Mouse (Mus musculus): ENCODE results near the gene Rdh7. TPM values are rescaled to one million over a fixed set of nuclear protein-coding genes. Genes with fewer than 3 reads are reported as not detected.
A peak's percentile ranks its signal among the peaks of the same experiment; 100 is the strongest.

Gene Rdh7
- not detected in 2 replicates for polyA plus RNA-seq (2012; rRNA removed)

DNA sequence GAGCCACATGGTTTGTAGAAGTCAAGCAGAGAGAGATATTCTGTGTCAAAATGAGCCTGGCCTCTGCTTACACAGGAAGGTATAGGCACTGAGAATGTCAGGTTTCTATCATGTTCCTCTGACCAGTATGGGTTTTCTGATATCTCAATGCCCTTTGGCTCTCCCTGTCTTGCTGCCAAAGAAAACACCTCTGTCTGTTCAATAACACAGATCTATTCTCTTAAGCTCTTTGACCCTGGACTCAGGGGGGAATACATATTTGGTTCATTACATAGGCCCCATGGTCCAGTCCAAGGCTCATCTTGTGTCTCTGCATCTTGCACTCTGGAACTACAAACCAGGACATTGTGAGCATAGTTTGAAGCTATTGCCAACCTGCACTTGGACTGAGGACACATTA, at the start of gene Rdh7:
TSS of gene Rdh7 (minus strand) at position 213 of the 400 bp plus-strand sequence.
- H3K27ac ChIP-seq (ENCODE audit: insufficient read depth, low read length): no peak within 1 kb of the TSS
- no peak within 1 kb of the TSS for H3K4me3 ChIP-seq (replicated peaks; ENCODE audit: insufficient read depth, low read depth, low read length)
- no peaks in the 10 kb centered on the region for H3K27me3 ChIP-seq (ENCODE audit: control insufficient read depth, insufficient read depth, low read length)
- no peak for TF ChIP-seq CTCF (IDR thresholded peaks at IDR 0.05; ENCODE audit: borderline replicate concordance, insufficient read depth, low read depth, low read length)
- no peak for TF ChIP-seq POLR2A (IDR thresholded peaks at IDR 0.05; ENCODE audit: borderline replicate concordance, insufficient read depth, low read length)
- no peak for DNase-seq
- H3K4me1 ChIP-seq (ENCODE audit: control insufficient read depth, insufficient read depth, low read length): no peaks in the 10 kb centered on the region

DNA sequence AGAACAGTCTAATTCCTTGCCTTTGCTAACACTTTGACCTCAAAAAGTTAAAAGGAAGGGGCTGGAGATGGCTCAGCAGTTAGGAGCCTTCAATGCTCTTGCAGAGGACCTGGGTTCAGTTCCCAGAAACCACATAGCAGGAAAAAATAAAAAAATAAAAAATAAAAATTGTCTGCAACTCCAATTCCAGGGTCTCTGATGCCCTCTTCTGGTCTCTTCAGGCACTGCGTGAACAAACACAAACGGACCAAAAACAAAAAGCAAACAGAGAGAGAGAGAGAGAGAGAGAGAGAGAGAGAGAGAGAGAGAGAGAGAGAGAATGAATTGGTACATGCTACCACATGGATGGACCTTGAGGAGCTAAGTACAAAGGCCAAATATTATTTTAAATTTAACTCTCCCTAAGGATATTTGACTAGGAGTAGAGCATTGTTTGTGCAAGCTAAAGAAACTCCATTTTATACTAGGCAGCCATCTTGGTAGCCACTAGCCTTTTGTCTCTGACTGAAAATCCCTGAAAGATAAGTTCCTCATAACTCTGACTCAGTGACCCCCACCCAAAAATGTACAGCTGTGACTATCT, 48.9 kb upstream of the Rdh7 start:
- H3K27ac ChIP-seq (ENCODE audit: insufficient read depth, low read length): no peak overlapping the region
- H3K4me3 ChIP-seq (replicated peaks; ENCODE audit: insufficient read depth, low read depth, low read length): no peak overlapping the region
- H3K4me1 ChIP-seq (ENCODE audit: control insufficient read depth, insufficient read depth, low read length): no peaks in the 10 kb centered on the region
- TF ChIP-seq POLR2A (IDR thresholded peaks at IDR 0.05; ENCODE audit: borderline replicate concordance, insufficient read depth, low read length) (no peak), CTCF (IDR thresholded peaks at IDR 0.05; ENCODE audit: borderline replicate concordance, insufficient read depth, low read depth, low read length) (peak; percentile 42; the same call in 1 of the 2 replicates)
- no peaks in the 10 kb centered on the region for H3K27me3 ChIP-seq (ENCODE audit: control insufficient read depth, insufficient read depth, low read length)
- whole genome bisulfite sequencing: 5% methylated on average over 2 of the region's 2 CpGs
- DNase-seq: peak; percentile 55 to 70

DNA sequence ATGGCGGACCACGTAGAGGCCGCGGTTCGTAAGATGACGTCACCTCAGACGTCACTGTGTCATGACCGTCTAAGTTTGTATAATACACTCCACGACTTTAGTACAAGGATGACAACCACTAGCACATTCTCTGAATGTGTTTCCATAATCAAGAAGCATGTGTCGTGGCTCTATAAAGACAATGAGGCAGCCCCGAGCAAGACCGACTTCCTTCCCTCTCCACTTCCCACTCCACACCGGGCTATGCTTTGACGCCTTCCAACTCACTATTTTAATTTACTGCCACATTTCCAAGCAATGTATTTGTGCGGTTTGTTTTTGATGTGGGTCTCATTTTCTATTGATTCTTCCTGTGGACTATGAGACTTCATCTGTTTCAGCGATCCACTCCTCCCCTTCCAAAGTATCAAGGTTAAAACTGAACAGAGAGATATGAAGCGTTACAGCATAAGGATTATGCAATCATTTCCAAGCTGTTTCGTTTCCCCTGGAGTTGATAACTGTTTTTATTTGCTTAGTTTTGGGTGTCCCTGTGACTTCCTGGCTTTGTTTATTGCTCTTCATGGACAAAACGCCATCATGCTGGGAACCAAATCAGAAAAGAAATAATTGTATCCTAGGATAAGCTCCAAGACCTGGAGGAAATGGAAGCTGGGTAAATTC, 48.3 kb upstream of the Rdh7 start:
- WGBS: 83% methylated on average over 19 of the region's 19 CpGs
- no peak for TF ChIP-seq POLR2A (IDR thresholded peaks at IDR 0.05; ENCODE audit: borderline replicate concordance, insufficient read depth, low read length)
- TF ChIP-seq CTCF (IDR thresholded peaks at IDR 0.05; ENCODE audit: borderline replicate concordance, insufficient read depth, low read depth, low read length): no peak

DNA sequence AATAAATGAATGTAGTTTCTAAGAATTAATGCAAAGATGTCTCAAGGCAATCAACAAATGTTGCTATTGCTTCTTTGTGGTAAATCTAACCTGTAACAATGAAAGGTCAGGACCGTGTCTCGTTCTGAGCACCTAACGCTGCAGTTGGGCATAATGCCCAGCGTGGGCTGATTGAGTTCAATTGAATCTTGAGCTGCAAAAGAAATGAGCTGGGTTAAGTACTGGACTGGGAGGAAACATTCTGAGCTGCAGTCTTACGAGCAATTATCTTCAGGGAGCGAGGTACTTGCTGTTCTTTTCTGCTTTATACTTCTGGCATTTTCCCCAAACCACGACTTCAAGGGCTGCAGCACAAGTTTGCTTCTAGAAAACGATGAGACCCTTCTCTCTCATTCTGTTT, 47.7 kb upstream of the Rdh7 start:
- Histone ChIP-seq H3K4me1 (ENCODE audit: control insufficient read depth, insufficient read depth, low read length) (no peaks in the 10 kb centered on the region), H3K27me3 (ENCODE audit: control insufficient read depth, insufficient read depth, low read length) (no peaks in the 10 kb centered on the region), H3K4me3 (replicated peaks; ENCODE audit: insufficient read depth, low read depth, low read length) (no peak overlapping the region), H3K27ac (ENCODE audit: insufficient read depth, low read length) (no peak overlapping the region)
- no peak for DNase-seq
- TF ChIP-seq POLR2A (IDR thresholded peaks at IDR 0.05; ENCODE audit: borderline replicate concordance, insufficient read depth, low read length): no peak
- no peak for TF ChIP-seq CTCF (IDR thresholded peaks at IDR 0.05; ENCODE audit: borderline replicate concordance, insufficient read depth, low read depth, low read length)
- 69% methylated on average over 8 of the region's 8 CpGs for WGBS

More for the DNA sequence above, 48.3 kb upstream of the Rdh7 start:
- H3K27ac ChIP-seq (ENCODE audit: insufficient read depth, low read length): no peak overlapping the region
- H3K4me1 ChIP-seq (ENCODE audit: control insufficient read depth, insufficient read depth, low read length): no peaks in the 10 kb centered on the region
- H3K27me3 ChIP-seq (ENCODE audit: control insufficient read depth, insufficient read depth, low read length): no peaks in the 10 kb centered on the region
- no peak for DNase-seq
- H3K4me3 ChIP-seq (replicated peaks; ENCODE audit: insufficient read depth, low read depth, low read length): no peak overlapping the region

DNA sequence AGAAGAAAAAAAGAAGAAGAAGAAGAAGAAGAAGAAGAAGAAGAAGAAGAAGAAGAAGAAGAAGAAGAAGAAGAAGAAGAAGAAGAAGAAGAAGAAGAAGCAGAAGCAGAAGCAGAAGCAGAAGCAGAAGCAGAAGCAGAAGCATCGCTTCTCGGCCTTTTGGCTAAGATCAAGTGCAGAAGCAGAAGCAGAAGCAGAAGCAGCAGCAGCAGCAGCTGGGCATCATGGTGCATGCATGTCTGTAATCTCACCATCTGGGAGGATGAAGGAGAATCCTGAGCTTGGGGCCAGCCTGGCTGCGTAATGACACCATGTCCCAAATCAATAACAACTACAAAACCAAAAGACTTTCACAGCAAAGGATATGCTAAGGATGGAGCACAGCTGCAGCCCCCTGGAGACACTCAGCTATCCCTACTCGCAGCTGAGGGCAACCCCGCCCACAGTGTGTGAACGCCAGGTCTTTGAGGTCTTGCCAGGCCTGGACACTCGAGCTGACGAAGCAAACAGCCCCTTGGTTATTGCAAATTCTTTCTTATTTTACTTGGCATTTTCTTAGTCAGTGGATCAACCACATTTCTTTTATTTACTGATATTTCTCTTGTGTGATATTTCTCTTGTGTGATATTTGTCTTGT, 43.8 kb upstream of the Rdh7 start:
- DNase-seq: no peak
- TF ChIP-seq POLR2A (IDR thresholded peaks at IDR 0.05; ENCODE audit: borderline replicate concordance, insufficient read depth, low read length) (no peak), CTCF (IDR thresholded peaks at IDR 0.05; ENCODE audit: borderline replicate concordance, insufficient read depth, low read depth, low read length) (no peak)

DNA sequence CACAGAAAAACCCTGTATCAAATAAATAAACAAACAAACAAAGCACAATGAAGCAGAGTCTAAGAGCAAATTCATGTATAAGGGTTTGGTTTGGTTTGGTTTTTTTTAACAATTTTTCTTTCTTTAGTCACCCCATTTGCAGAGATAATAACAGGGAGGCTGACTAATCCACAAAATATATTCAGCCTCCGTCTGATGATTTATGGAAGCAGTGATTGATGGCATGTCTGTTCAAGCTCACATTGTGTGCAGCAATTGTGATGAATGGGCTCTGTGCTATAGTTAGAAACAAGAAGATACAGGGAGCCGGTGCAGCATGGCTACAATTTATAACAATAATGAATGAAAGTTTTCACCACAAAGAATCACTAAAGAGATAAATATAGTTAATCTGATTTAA, 39.1 kb upstream of the Rdh7 start:
- DNase-seq: no peak
- H3K4me1 ChIP-seq (ENCODE audit: control insufficient read depth, insufficient read depth, low read length): no peaks in the 10 kb centered on the region
- TF ChIP-seq CTCF (IDR thresholded peaks at IDR 0.05; ENCODE audit: borderline replicate concordance, insufficient read depth, low read depth, low read length) (no peak), POLR2A (IDR thresholded peaks at IDR 0.05; ENCODE audit: borderline replicate concordance, insufficient read depth, low read length) (no peak)
- no peak overlapping the region for H3K27ac ChIP-seq (ENCODE audit: insufficient read depth, low read length)
- 88% methylated on average over 2 of the region's 2 CpGs for WGBS
- no peak overlapping the region for H3K4me3 ChIP-seq (replicated peaks; ENCODE audit: insufficient read depth, low read depth, low read length)
- no peaks in the 10 kb centered on the region for H3K27me3 ChIP-seq (ENCODE audit: control insufficient read depth, insufficient read depth, low read length)

More for the DNA sequence above, 43.8 kb upstream of the Rdh7 start:
- 47% methylated on average over 8 of the region's 8 CpGs for WGBS
- no peaks in the 10 kb centered on the region for H3K4me1 ChIP-seq (ENCODE audit: control insufficient read depth, insufficient read depth, low read length)
- no peaks in the 10 kb centered on the region for H3K27me3 ChIP-seq (ENCODE audit: control insufficient read depth, insufficient read depth, low read length)
- H3K27ac ChIP-seq (ENCODE audit: insufficient read depth, low read length): no peak overlapping the region
- H3K4me3 ChIP-seq (replicated peaks; ENCODE audit: insufficient read depth, low read depth, low read length): no peak overlapping the region

DNA sequence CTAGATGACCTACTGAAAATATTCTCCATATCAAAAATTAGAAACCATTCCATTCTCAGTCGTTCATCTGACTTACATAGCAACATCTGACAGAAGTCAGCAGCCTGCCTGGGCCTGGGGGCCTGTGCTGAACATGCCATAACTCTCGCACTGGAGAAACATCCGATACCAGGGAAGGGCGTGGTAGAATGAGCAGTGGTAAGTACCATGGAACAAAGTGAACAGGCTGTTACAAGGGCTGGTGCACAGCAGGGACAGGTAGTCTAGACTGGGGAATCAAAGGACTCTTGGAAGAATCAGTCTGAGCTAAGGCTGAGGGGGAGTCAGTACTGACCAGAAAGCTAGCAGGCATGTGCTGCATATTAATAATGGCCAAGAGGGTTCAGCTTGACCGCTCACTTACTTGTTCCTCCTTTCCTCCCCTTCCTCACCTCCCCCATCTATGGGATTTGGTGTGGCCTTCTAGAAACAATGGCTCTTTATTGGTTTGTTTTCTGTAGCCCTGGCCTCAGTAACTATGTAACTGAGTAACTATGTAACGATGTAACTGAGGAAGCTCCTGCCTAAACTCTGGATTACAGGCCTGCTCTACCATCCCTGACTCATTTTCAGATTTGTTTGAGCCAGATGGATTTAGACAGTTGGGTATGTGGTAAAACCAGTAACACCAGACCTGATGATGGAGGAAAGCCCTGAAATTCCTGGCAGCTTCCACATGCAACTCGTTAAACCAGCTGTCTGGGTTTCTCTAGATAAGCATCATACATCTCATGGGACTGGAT, 36.2 kb upstream of the Rdh7 start:
- TF ChIP-seq POLR2A (IDR thresholded peaks at IDR 0.05; ENCODE audit: borderline replicate concordance, insufficient read depth, low read length): no peak
- H3K27me3 ChIP-seq (ENCODE audit: control insufficient read depth, insufficient read depth, low read length): no peaks in the 10 kb centered on the region
- 65% methylated on average over 7 of the region's 7 CpGs for WGBS
- H3K4me3 ChIP-seq (replicated peaks; ENCODE audit: insufficient read depth, low read depth, low read length): no peak overlapping the region
- H3K4me1 ChIP-seq (ENCODE audit: control insufficient read depth, insufficient read depth, low read length): no peaks in the 10 kb centered on the region
- DNase-seq: no peak
- H3K27ac ChIP-seq (ENCODE audit: insufficient read depth, low read length): no peak overlapping the region

All from cerebellum, adult 2 months (tissue).